Mouse (Mus musculus) embryo, embryonic 10.5 days (tissue): ENCODE results near the gene Ffar1.

ENCODE experiments used
- DNase-seq: peaks from one replicate; pipeline ENCODE4 v3.0.0-alpha.2; 2015; ENCODE audit warnings: low spot score

The Ffar1 gene

DNA sequence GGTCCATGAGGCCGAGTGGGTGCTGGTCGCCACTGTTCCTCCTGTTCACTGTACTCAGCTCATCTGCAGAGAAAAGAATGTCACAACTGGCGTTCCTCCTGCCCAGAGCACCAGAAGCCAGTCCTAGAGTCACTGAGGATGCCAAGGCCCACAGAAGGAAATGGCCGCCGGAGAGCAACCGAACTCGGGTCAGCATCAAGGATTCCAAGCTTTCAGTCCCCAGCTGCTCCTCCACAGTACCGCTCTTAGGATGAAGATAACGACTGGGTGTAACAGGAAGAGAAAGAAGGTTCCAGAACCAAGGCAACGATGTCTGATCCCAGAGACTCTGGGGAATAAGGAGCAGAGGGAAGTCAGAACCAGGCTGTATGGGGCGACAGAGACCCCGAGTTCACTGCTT is at the start of gene Ffar1:
TSS of gene Ffar1 (minus strand) at position 101 of the 400 bp plus-strand sequence.
- DNase-seq, result no peak

DNA sequence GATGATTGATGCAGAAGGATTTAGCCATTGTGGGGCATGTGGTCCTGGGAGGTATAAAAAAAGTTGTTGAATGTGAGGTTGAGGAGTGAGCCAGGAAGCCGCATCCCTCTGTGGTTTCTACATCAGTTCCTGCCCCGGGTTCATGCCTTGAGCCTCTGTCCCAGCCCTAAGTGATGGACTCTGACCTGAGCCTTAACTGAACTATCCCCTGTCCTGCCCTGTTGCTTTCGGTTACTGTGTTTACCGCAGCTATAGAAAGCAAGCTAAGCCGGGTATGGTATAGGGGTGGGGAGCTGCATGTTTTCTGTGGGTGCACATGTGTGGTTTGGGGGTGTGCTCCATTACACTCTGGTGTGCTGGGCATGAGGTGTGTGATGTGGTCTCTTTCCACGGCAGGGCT is 48.4 kb upstream of the Ffar1 start:
- DNase-seq, result no peak

DNA sequence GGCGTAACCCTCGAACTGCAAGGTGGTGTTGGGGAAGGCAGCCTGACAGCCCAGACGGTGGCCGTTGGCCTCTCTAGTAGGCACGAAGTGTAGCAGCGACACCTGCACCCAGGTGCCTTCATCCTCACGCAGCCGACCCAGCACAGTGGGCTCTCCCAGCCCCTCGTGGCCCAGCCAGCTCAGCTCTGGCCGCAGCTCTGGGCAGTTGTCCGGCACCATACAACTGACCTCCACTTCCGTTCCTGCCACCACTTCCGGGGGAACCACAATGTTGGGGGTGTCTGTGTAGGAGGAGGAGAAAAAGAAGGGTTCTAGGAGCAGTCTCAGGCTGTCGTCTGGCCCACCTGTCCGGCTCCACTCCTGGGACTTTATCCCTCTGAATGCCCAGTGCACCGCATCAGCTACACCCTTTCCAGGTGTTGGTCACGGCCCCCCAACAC is 47.6 kb upstream of the Ffar1 start:
- no peak for DNase-seq

DNA sequence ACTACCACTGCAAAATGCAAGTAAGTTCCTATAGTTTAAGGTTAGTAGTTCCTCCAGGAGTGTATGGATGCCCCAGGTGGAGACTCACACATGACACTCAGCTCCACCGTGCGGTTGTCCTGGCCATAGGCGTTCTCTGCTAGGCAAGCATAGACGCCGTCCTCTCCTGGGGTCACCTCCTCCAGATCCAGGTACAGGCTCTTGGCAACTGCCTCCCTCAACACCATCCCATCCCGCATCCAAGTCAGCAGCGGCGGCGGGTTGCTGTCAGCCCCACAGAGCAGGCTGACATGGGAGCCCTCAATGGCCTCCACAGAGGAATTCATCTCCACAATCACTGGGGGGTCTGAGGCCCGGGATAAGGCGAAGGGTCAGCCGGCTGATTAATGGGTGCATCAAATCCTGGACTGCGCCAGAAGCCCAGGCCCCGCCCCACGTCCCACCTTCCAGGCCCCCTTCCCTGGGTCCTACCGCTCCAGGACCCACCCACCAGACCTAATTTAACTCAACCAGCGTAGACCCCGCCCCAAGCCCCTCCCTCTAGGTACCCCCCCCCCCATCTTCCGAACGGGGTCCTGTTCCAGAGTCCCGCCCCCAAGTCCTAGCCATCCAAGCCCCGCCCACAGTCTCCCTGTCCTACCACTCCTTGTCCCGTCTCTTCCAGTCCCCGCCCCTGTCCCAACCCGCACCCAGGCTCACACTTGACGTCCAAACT is 47.1 kb upstream of the Ffar1 start:
- DNase-seq, result peak; percentile 84

DNA sequence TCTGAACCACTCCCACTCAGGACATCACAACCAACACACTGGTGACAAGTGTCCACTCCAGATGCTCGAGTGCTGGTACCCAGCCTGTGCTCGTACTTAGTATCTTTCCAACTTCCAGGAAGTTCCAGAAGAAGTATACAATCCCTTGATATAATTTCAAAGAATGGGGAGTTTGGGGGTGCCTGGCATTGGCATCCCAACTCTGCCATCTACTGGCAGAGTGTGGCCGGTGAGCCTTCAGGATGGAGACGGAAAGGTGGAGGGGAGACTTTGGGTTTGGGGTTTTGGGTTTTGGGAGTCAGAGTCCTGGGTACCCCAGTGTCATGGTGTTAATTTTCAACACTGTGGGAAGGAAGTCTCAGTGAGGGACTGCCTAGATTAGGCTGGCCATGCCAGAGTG is 42.7 kb upstream of the Ffar1 start:
- DNase-seq, result no peak

DNA sequence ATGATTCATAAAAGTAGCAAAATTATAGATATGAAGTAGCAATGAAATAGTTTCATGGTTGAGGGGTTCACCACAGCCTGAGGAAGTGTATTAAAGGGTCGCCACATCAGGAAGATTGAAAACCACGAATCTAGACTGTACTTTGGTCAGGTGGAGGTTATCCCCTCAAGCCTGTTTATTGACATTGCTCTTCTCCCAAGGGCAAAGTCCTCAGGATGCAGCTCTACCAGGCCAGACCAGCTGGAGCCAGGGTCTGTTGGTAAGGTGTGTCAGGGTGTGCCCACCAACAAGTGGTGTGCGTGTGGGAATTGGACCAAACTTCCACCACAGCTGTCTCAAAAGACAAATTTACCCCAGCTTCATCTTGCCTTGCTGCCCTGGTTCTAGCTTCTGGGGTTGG is 33.9 kb upstream of the Ffar1 start:
- no peak for DNase-seq

DNA sequence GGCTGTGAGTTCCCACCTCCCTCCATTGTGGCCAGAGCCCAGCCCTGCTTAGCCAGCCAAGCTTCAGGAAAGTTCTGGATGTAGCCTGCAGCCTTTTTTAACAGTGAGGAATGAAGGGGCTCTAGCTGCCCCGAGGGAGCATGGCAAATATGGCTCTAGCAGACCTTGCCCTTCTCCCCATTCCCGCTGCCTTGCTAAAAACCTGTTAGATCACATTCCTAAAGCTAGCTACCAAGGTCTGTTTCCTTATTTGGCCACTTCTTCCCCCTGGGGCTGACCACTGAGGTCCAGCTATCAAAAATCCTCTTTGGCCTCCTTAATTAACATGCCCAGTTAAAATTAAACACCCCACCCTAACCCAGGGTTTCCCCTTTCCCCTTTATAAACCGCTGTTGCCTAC is 31.2 kb upstream of the Ffar1 start:
- no peak for DNase-seq

DNA sequence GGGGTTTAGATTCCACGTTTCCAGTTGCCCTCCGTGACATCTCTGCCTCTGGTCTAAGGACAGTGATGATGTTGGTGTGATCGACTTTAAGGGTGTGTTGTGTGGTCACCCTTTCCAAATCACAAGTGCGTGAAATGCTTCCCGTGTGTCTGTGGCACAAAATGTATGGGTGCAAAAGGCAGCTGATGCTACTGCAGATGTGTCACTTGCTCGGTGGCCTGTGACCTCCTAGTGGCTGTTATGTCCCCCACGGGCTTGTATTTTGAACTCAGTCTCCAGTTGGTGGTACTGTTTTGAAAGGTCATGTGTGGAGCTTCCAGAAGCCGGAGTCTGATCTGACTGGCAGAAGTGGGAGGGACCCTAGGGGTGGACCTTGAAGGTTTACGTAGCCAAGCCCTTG is 30.4 kb upstream of the Ffar1 start:
- no peak for DNase-seq

DNA sequence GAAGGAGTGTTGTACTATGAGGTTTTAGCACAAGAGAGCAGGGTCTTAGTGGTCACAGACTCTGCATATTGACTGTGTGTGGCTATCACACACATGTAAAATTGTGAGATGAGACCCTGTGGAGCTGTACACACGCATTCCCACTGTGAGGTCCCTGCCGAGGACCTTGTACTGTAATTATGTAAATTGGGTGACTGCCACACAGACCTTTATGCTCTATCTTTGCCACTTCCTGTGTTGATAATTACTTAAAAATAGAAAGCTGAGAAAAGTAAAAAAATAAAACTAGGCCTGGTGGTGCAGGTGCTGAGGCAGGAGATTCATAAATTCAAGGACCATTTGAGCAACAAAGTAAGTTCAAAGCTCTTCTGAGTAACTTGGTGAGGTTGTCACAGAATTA is 29.3 kb upstream of the Ffar1 start:
- no peak for DNase-seq

DNA sequence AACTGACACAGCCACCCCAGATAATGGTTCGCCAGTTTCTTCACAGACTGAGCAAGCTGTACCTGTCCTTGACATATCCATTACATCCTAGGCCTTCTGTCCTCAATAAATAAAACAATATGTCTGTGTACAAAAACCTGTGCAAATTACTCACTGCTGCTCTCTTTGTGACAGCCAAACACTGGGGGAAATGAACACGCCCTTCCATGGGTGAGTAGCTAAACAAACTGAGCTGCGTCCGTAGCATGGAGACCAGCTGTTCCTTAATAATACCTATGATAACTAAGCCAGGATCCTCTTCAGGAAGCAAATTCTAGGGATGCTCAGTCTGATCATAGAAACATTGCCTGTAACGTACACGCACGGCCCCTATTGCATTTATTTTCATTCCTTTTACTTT is 27.4 kb upstream of the Ffar1 start:
- DNase-seq, result no peak

DNA sequence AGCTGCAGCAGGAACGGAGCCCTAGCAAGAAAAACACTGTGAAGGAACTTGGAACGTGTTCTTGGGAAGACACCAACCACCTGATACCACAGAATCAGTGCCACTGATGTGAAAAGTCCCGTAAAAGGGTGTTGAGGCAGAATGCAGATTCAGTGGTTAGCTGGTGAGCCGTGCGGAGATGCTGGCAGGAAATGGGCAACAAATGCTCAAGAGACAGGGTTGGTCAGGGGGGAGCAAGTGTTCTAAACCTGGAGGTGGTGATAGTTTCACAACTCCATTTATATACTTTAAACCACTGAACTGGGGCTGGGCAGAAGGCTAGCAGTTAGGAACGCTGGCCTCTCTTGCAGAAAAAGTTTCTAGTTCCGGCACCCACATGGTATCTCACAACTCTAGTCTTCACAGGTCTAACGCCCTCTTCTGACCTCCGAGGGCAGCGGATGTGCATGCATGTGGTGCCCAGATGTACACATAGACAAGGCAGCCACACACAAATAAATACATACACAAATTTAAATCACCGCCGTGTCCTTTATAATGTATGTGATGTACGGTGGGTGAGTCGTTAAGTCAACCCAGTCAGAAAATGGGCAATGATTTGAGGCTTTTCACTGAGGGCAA is 26.3 kb upstream of the Ffar1 start:
- DNase-seq, result no peak

DNA sequence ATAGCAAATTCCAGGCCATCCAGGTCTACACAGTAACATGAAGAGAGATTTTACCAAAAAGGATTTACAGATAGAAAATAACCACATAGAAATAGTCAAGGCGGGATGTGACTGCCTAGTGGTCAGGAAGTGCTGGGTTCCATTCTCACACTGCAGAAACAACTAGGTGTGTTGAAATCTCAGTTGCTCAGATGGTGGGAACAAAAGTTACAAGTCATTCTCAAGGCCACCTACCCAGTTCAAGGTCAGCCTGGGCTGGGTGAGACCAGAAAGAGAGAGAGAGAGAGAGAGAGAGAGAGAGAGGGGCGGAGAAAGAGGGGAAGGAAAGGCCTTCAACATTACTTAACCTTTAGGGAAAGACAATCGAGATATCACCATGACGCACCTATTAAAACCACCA is 25.5 kb upstream of the Ffar1 start:
- DNase-seq, result no peak

DNA sequence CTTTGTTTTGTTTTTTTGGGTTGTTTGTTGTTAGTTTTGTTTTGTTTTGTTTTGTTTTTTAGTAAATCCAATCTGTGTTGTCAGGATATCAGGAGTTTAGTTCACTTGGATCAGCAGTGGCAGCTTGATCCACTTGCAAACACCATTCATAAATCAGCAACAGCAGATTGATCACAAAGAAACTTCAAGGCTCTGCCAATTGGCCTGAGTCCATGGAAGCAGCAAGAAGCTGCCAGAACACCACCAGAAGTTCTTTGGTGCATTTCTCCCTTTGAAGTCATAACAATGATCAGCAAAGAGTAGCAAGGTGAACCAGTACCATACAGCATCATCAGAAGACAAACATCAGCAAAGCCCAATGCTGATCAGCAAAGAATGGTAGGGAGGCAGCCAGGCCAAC is 22.7 kb upstream of the Ffar1 start:
- DNase-seq, result no peak

DNA sequence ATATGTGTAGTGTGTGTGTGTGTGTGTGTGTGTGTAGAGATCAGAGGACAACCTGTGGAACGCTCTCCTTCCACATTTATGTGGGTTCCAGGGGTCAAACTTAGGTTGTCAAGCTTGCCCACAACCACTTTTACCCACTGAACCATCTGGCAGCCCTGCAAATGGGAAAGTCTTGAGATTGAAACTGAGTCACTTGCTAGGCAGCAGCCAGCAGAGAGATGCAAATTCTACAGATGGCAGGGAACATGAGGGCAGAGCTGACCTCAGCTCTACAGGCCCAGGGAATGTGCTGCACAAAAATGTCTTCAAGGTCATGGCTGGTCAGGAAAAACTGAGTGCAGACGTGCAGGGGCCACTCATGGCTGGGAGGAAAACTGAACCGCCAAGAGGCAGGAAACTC is 20.0 kb upstream of the Ffar1 start:
- no peak for DNase-seq

DNA sequence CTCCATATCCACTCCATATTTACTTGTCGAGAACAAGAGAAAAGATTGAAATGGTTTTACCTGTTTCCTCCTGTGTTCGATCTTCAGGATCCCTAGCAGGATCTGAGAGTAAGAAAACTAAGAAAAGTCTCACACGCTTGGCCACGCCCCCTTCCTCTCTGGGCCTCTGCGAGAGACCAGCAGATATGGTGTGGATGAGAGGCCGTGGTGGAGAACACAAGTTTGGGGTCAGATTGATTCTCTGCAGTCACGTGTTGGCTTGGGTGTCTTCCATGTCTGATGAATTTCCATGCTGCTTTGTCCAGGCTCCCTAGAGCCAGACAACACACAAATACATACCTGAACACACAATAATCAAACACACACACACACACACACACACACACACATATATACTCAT is 18.8 kb upstream of the Ffar1 start, which contains the start of gene Cd22:
TSS of gene Cd22 (minus strand) at position 167 of the 400 bp plus-strand sequence.
- DNase-seq, result no peak

DNA sequence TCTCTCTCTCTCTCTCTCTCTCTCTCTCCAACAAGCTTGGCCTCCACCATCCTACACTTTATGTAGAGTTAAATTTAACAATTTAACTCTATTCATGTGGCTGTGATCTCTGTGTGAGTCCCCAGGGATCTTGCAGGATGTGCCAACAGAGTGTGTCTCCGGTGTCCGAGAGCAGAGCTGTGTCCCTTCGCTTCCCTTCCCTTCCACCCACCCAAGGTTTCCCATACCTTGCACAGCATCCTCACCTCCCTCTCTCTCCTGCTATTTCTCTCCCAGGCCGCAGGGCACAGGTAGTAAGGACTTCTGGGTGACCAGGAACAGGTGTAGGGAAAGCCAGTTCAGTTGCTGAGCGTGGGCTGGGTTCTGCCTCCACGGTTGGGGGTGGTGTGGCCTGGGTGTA is 17.6 kb upstream of the Ffar1 start:
- no peak for DNase-seq

DNA sequence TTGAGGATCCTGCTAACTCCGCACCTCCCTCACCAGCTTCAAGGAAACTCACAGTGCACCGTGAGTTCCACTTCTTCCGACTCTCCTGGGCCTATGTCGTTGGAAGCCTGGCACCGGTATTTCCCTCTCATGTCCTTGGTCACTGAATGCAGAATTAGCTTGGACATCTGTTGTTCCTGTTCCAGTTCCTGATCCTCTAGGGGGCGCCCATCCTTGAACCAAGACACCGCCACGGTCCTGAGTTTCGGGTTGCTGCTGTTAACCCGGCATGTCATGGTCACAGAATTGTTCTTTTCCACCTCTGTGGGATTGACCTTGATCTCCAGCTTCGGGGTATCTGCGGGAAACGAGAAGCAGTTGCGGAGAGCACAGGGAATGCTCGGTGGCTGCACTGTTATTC is 11.7 kb upstream of the Ffar1 start:
- peak; percentile 87 for DNase-seq

DNA sequence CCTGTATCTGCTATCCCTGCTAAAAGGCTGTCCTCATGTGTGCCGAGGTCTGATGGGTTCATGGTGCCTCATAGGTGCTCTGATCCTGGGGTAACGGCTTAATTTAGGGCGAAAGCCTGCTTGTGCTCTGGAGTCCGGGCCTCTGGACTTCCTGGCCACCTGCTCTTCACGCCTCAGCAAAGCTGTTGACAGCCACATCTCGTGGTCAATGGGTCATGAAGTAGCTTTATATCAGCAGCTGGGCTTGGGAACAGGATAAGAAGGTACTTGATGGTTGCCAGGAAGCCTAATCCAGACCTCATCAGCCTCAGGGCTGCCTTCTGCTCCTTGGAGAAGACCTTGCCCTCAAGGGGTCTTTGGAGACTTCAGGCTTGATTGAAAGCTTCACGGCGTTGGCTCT is 2.0 kb upstream of the Ffar1 start:
- DNase-seq, result no peak

DNA sequence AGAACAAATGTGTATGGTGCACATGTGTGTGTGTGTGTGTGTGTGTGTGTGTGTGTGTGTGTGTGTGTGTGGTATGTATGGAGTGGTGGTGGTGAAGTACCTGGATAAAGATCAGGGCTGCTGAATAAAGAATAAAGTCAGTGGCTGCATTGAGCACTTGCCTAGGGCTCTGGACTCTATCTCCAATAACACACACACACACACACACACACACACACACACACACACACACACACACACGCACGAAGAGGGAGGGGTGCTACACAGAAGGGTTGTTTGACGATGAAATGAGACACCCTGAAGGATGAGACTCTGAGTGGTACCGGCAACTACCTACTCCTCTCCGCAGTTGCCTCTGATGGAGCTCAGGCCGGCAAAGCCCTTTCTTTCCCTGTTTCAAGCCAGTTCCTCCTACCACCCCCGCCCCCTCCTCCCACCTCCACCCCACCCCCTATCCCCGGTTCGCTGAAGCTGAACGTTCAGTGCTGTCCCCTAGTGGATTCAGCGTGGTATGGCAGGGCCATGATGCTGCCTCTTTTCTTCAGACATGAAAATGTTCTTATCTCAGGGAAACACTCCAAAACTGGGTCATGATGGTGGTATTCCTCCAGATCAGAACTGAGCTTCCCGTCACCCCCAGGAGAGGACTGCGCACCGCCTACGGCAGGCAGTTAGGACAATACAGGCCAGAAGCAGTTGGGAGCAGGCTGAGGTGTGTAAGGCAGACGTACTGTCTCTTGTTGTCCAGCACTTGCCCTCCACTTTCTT is 1.5 kb downstream of the Ffar1 start:
- DNase-seq, result peak; percentile 89

DNA sequence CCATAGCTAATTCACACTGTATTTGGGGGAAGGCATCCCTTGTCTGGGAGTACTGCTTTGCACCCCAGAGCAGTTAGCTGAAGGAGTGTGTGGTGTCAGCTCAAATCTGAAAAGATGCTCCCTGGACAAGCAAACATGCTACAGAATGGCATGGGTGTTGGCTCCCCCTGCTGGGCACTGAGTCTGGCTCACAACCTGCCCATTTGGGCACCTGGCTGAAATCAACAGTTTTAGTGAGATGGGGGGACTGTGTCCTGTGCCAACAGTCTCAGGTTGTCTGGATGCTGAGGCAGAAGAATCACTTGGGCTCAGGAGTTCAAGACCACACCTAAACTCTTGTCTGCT is 2.1 kb downstream of the Ffar1 start:
- peak; percentile 80 for DNase-seq

DNA sequence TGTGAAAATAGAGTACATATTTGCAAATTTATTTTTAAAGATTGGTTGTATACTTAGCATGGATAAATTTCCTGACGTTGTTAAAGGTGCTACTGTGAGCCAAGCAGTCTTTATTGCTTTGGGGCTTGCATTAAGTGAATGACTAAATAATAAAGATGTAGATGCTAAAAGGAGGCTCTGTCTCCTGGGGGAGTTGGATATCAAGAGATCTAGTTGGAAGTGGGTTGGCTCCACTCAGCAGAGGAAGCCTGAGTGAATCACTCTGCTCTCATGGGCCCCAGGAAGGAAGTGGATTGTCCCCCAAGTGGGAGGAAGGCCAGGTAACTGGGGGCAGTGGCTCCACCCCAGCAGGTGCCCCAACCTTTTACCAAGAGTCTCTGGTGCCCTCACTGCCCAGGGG is 3.6 kb downstream of the Ffar1 start:
- no peak for DNase-seq

DNA sequence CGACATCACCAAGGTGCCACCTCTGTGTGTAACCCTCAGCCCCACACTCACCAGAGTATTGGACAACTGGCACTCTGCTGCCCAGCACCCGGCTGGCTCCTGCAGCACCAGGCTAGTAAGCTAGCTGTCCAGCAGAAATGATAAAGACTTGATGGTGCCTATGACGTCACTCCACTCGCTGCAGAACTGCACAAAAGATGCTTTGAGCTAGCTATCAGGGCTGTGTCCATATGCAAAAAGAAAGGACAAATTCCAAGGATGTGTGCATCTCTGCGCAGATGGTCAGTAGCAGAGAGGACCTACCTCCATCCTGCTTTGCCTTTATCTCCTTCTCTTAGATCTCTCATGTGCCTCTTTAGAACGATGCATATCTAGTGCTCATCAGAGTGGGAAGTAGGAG is 5.3 kb downstream of the Ffar1 start, which contains the start of gene Ffar3:
TSS of gene Ffar3 (minus strand) at position 101 of the 400 bp plus-strand sequence.
- no peak for DNase-seq

DNA sequence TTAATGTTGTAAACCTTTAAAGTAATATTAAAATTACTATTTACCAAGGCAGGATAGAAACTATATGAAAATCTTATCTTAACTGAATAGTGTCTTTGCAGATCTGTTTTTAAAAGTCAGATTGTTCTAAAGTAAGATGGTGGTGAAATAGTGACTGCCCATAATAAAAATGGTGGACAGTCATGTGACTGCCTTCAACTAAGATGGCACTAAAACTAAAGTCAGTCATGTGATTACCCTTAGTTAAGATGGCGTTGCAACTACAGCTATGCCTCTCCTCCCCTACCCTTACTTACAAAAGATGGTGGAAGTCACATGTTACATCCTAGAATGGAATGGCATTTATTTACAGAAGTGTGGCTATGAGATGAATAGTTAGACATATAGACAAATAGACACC is 9.9 kb downstream of the Ffar1 start:
- DNase-seq, result no peak
